Mouse (Mus musculus) midbrain, embryonic 10.5 days (tissue): ENCODE results near the gene Lrrc25. TPM values are rescaled to one million over a fixed set of nuclear protein-coding genes. Genes with fewer than 3 reads are reported as not detected.
"Not testable (repeated sequence)": the region's sequence is repeated elsewhere in the genome, so short reads cannot be mapped to it uniquely, and the experiment has no call there.

Experiments used
- DNase-seq: peaks from one replicate; pipeline ENCODE4 v3.0.0-alpha.2; 2017; ENCODE audit warnings: low spot score
- H3K27ac ChIP-seq: fragments of 300-500 bp; sonication (generic); replicated peaks from 2 replicates; pipeline ENCODE4 v1.5.1; 2016; ENCODE audit warnings: mild to moderate bottlenecking
- H3K27me3 ChIP-seq: fragments of 300-500 bp; sonication (generic); 2 replicates; pipeline ENCODE4 v1.6.1; 2016; ENCODE audit warnings: low read depth, mild to moderate bottlenecking; ENCODE audit not compliant: poor library complexity, severe bottlenecking
- H3K36me3 ChIP-seq: fragments of 300-500 bp; sonication (generic); 2 replicates; pipeline ENCODE4 v1.6.1; 2016; ENCODE audit warnings: mild to moderate bottlenecking, moderate library complexity
- H3K4me1 ChIP-seq: fragments of 300-500 bp; sonication (generic); 2 replicates; pipeline ENCODE4 v1.6.1; 2016
- H3K4me3 ChIP-seq: fragments of 300-500 bp; sonication (generic); 2 replicates; pipeline ENCODE4 v1.5.1; 2016; ENCODE audit warnings: mild to moderate bottlenecking, moderate library complexity
- H3K9me3 ChIP-seq: fragments of 300-500 bp; sonication (generic); replicated peaks from 2 replicates; pipeline ENCODE4 v1.6.1; 2016; ENCODE audit warnings: mild to moderate bottlenecking
- WGBS: fragments of 180-500 bp; shearing (Covaris S2); methylation state at CpG from one replicate; pipeline ENCODE4 v1.1.7; 2016; 5-methylcytosine and 5-hydroxymethylcytosine counted together
- polyA plus RNA-seq: library from polyadenylated mRNA; unstranded; fragments of >200 nt; fragmentation: Nextera tagmentation; extraction: Ambion mirVana; gene quantifications from 2 replicates; pipeline ENCODE4 v1.2.1, GENCODE M21; 2016

Lrrc25 gene
- polyA plus RNA-seq = 1.1 and 1.2 TPM in 2 replicates

DNA sequence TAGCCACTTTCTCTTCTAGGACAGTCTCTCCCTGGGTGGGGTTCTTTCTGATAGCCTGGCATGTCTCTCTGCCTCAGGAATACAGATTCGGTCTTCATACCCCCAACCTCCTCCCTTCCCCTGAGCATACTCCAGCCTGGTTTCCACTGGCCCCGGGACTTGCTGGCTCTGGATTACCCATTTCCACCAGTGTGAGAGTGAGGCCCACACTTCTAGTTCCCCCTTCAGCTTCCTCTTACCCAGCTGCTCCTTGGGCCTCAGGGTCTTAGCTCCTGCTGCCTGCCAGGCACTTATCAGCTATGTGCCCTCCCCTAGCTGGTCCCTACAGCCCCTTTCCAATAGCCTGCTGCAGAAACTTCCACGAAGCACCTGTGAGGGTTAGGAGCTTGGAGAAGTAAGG is at the start of gene Lrrc25:
Gene Lrrc25, plus strand, starts transcription at position 262 of the 400 bp plus-strand sequence.
- DNase-seq = no peak
- no peaks in the 10 kb centered on the region for H3K9me3 ChIP-seq
- peaks cover 52% of the 10 kb centered on the region for H3K4me1 ChIP-seq
- no peak within 1 kb of the TSS for H3K4me3 ChIP-seq
- no peaks in the 10 kb centered on the region for H3K36me3 ChIP-seq
- H3K27me3 ChIP-seq = peaks cover 9% of the 10 kb centered on the region
- 86% methylated on average over 3 of the region's 3 CpGs for WGBS
- peak within 1 kb of the TSS; percentile 9; the same call in 1 of the 2 replicates for H3K27ac ChIP-seq

DNA sequence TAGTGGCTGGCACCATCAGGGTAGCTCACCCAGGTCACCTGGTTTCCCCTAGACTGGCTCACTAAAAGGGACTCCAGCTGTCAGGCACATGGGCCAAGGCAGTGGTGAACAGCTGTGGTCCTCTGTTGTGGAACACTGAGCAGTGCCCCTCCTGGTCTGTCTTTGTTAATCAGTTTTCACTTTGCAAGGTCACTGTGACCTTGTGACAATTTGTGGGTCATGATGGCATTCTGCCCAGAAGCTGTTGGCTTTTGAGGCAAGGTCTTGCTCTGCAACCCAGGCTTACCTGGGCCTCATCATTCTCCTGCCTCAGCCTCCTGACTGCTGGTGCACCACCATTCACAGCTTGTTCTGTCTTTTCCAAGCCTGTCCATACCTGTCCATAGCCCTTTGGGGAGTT is 45.6 kb upstream of the Lrrc25 start:
- no peaks in the 10 kb centered on the region for H3K9me3 ChIP-seq
- DNase-seq = no peak
- H3K4me3 ChIP-seq = no peak overlapping the region
- no peak overlapping the region for H3K27ac ChIP-seq
- no peaks in the 10 kb centered on the region for H3K27me3 ChIP-seq
- H3K4me1 ChIP-seq = peaks cover 14% of the 10 kb centered on the region; the same call in 1 of the 2 replicates
- H3K36me3 ChIP-seq = peaks cover 26% of the 10 kb centered on the region

DNA sequence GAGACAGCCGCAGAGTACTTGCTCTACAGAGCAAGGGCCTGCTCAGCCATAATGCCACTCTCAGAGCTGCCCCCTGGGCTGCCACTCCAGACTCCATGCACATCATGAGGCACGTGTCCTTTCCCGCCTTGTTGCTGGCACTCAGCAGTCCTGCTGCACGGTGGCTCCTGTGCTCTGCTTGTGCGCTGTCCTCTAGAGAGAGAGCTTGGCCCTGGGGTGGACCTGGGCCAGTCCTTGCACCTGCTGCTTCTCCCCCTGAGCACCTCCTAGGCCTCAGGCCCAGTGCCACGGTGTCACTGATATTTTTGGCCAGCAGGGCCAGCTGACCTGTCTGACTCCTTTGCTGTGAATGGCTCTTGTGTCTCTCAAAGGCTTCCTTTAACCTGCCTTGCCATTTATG is 45.0 kb upstream of the Lrrc25 start:
- 86% methylated on average over 6 of the region's 6 CpGs for WGBS

DNA sequence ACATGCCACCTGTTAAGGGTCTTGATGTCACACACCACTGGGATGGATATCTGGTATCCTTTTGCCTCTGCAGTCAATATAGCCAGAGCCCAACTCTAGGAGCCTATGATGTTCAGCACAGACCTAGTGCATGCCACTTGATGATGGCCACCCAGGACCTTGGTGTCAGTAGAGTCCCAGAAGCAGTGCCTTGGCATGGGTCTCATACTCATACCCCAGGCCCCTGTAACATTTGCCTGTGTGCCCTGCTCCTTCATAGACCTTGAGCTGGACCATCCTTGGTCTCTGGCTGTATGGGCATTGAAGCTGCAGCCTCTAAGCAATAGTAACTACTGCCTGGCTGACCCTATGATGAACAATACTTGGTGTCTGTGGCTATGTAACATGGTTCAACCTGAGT is 41.7 kb upstream of the Lrrc25 start:
- peaks cover 44% of the 10 kb centered on the region for H3K36me3 ChIP-seq
- H3K27ac ChIP-seq = no peak overlapping the region
- peaks cover 14% of the 10 kb centered on the region; the same call in 1 of the 2 replicates for H3K4me1 ChIP-seq
- H3K27me3 ChIP-seq = no peaks in the 10 kb centered on the region
- H3K4me3 ChIP-seq = no peak overlapping the region
- DNase-seq = no peak
- H3K9me3 ChIP-seq = no peaks in the 10 kb centered on the region

More for the DNA sequence above, 45.0 kb upstream of the Lrrc25 start:
- Histone ChIP-seq H3K4me3 (no peak overlapping the region), H3K4me1 (peaks cover 14% of the 10 kb centered on the region; the same call in 1 of the 2 replicates), H3K27ac (no peak overlapping the region), H3K36me3 (peaks cover 26% of the 10 kb centered on the region), H3K9me3 (no peaks in the 10 kb centered on the region), H3K27me3 (no peaks in the 10 kb centered on the region)
- DNase-seq = no peak

DNA sequence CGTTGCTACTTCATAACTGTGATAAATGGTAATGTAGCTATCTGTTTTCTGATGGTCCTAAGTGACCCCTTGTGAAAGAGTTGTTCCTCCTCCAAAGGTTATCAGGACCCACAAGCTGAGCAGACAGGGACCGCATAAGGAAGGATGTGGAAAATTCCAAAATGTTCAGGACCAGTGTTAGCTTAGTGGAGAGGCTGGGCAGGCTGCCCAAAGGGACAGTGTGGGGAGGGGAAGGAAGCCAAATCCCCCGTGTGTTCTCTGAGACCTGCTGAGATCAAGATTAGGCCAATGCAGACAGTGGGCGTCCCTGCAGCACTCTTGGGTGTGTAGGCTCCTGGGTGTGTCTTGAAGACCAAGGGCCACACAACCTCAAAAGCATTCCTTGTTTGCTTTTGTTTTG is 41.0 kb upstream of the Lrrc25 start:
- H3K9me3 ChIP-seq = no peaks in the 10 kb centered on the region
- peaks cover 47% of the 10 kb centered on the region for H3K36me3 ChIP-seq
- H3K4me3 ChIP-seq = no peak overlapping the region
- DNase-seq = no peak
- no peaks in the 10 kb centered on the region for H3K27me3 ChIP-seq
- 88% methylated on average over 4 of the region's 4 CpGs for WGBS
- peaks cover 12% of the 10 kb centered on the region; the same call in 1 of the 2 replicates for H3K4me1 ChIP-seq
- H3K27ac ChIP-seq = no peak overlapping the region

DNA sequence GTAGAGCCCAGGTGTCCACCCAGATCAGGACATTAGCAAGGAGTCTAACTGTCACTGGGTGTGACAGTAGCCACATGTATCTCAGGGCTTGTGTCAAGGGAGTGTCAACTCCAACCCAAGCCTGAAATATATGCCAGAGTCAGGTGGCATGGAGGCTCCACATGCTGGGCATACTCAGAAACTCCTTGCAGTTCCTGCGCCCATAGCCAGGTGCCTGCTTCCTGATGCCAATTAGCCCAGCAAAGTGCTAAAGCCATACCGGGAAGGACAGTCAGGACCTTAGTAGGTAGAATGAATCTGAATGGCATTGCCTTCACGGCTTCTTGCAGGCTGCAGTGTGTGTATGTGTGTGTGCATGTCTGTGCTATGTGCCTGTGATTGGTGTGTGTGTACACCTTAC is 38.7 kb upstream of the Lrrc25 start:
- Histone ChIP-seq H3K9me3 (no peaks in the 10 kb centered on the region), H3K4me1 (no peaks in the 10 kb centered on the region), H3K4me3 (no peak overlapping the region), H3K27ac (no peak overlapping the region), H3K36me3 (peaks cover 70% of the 10 kb centered on the region), H3K27me3 (no peaks in the 10 kb centered on the region)
- DNase-seq = no peak
- WGBS = 96% methylated on average over 3 of the region's 3 CpGs

DNA sequence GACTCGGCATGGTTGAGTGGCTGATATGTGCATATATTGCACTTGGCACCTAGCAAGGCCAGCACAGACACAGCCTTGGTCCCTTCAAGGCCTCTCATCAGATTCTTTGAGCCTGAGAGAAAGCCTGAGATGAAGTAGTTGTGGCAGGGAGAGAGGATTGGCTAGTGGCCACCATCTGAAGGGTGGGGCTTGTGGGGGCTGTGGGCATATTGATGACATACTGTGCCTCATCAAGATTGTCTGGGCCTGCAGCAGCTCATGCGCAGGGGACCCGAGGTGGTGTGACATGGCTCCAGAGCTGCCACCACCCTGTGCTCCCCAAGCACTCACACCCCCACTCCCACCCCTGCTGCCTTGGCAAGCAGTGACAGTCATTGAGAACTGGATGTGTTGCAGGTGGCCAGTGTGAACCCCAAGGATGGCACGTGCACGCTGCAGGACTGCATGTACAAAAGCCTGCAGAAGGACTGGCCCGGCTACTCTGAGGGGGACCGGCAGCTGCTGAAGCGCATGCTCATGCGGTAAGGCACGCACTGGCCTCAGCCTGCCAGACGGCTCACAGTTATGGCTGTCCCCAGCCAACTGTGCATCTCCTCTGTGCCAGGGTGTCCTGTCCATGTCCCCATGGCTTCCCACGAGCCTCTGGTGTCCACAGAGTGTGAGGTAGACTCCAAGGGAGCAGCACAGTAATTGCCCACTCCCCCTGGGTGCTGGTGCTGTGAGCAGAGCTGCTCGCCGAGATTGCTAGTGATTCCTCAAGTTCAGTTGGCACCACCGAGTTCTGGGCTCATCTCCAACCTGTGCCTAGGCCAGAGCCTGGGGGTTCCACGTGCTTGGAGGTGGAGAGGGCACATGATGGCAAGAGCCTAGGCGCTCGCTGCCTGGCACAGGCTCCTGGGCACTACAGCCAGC is 32.2 kb upstream of the Lrrc25 start:
- Histone ChIP-seq H3K9me3 (no peaks in the 10 kb centered on the region), H3K4me1 (no peaks in the 10 kb centered on the region), H3K27me3 (no peaks in the 10 kb centered on the region), H3K36me3 (peaks cover 96% of the 10 kb centered on the region), H3K4me3 (no peak overlapping the region), H3K27ac (no peak overlapping the region)
- no peak for DNase-seq
- 94% methylated on average over 18 of the region's 18 CpGs for WGBS

DNA sequence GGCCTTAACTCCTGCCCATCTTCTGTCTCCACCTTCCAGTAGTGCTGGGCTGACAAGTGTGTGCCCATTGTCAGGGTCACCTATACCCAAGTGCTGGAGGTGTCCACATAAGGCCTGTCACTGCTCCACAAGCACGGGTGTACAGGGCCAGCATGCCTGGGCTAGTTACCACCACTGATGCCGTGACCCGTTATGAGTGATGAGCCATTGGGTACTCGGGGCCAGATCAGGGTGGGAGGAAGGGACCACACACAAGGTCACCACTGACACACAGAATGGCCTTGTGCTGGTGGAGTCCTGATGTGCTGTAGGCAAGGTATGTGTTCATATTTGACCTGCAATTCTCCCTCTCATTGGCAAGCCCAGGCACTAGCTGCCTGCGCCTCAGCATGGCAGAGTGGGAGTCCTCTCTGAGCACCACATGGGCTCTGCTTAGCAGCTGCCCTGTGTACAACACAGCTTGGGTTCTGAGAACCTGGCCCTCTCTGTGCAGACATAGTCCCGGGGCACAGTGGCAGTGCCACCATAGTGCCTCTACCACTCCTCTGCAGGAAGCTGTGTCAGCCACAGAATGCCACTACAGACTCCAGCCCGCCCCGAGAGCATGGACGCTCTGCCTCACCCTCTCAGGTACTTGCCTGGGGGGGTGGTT is 31.2 kb upstream of the Lrrc25 start:
- Histone ChIP-seq H3K27ac (peak overlapping the region; percentile 24; the same call in 1 of the 2 replicates), H3K36me3 (peaks cover 99% of the 10 kb centered on the region), H3K4me1 (no peaks in the 10 kb centered on the region), H3K27me3 (no peaks in the 10 kb centered on the region), H3K4me3 (no peak overlapping the region), H3K9me3 (no peaks in the 10 kb centered on the region)
- no peak for DNase-seq
- 95% methylated on average over 9 of the region's 9 CpGs for WGBS

DNA sequence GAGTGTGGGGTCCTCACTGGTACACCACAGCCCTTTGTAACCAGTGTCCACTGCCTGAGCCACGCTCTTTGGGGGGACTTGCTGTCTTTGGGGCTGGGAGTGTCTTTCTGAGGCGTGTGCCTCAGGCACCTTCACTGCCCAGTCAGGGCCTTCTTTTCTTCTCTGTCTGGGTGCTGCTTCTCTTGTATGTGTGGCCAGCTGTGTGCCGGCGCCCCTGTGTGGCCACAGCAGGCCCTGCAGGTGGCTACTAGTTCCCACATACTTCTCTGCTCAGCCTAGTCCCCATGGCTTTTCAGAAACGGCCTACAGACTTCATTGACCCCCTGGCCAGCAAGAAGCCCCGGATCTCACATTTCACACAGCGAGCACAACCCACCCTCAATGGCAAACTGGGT is 30.7 kb upstream of the Lrrc25 start:
- peak; percentile 38 for DNase-seq
- Histone ChIP-seq H3K36me3 (peaks cover 99% of the 10 kb centered on the region), H3K9me3 (no peaks in the 10 kb centered on the region), H3K27ac (peak overlapping the region; percentile 24; the same call in 1 of the 2 replicates), H3K4me1 (no peaks in the 10 kb centered on the region), H3K4me3 (0 out of 2 replicates have a peak overlapping the region, but pooled peaks have one; percentile 18), H3K27me3 (no peaks in the 10 kb centered on the region)
- WGBS = 43% methylated on average over 7 of the region's 7 CpGs

DNA sequence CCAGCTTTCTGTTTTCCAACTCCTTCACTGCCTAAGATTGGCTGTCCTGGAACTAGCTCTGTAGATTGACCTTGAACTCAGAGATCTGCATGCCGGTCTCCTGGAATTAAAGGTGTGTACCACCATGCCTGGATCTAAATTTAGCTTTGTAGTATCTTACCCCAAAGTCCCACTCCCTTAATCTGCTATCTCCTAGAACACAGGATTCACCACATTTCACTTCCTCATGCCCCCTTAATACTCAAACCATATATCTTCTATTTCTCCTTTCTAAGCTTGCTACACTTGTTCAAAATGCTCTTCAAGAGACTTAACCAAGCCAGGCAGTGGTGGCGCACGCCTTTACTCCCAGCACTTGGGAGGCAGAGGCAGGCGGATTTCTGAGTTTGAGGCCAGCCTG is 28.0 kb upstream of the Lrrc25 start:
- peaks cover 95% of the 10 kb centered on the region for H3K36me3 ChIP-seq
- H3K4me1 ChIP-seq, H3K27ac ChIP-seq, H3K4me3 ChIP-seq, H3K9me3 ChIP-seq, DNase-seq, H3K27me3 ChIP-seq: not testable (repeated sequence)
- WGBS = 95% methylated on average over 4 of the region's 4 CpGs

DNA sequence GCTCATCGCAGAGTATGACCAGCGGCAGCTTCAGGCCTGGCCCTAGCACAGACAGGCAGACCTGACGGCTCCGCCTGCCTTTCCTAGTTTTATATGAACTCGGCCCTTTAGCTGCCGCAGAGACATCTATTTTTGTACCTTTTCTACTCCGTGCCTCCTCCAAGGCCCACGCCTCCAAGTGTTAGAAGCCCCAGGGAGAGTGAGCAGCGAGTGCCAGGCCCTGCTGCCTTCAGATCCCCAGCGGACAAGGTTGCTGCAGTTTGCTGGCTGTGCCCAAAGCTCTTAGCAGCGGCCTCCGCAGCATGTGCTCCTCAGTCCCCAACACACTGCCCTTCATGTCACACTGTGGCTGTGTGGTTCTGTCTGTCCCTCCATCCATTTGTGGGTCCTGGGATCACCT is 24.4 kb upstream of the Lrrc25 start:
- peaks cover 16% of the 10 kb centered on the region for H3K27me3 ChIP-seq
- peaks cover 36% of the 10 kb centered on the region for H3K4me1 ChIP-seq
- no peak overlapping the region for H3K27ac ChIP-seq
- peaks cover 73% of the 10 kb centered on the region for H3K36me3 ChIP-seq
- H3K4me3 ChIP-seq = no peak overlapping the region
- H3K9me3 ChIP-seq = no peaks in the 10 kb centered on the region
- WGBS = 90% methylated on average over 12 of the region's 12 CpGs
- DNase-seq = no peak

DNA sequence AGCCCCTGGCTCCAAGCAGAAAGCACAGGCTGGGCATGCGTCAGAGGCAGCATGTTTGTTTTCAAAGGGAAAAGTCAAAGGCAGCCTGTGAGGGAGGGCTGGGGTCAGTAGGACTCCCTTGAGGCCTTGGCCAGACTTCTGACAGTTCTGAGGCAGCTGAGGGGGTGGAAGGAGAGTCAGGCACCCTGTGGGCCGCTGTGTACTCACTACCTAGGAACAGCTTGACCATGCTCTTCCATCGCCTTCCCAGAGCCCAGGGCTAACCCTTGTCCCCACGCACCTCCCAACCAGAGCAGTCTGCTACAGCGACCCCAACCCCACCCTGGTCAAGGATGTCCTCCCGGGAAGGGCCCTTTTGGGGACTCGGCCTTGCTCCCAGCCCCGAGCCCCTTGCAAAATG is 22.8 kb upstream of the Lrrc25 start:
- peaks cover 31% of the 10 kb centered on the region for H3K27me3 ChIP-seq
- DNase-seq = no peak
- peaks cover 64% of the 10 kb centered on the region for H3K36me3 ChIP-seq
- 62% methylated on average over 8 of the region's 8 CpGs for WGBS
- H3K9me3 ChIP-seq = no peaks in the 10 kb centered on the region
- peaks cover 52% of the 10 kb centered on the region for H3K4me1 ChIP-seq
- peak overlapping the region; percentile 69 for H3K4me3 ChIP-seq
- peak overlapping the region; percentile 84; the same call in 1 of the 2 replicates for H3K27ac ChIP-seq
